Mouse (Mus musculus) cortical plate, adult 2 months (tissue): ENCODE data around the gene Tmem138.

ENCODE experiments used
- CTCF ChIP-seq: fragments of 200-500 bp; IDR thresholded peaks from 2 replicates; pipeline ENCODE4 v1.5.1; 2011; ENCODE audit warnings: mild to moderate bottlenecking, control low read depth, low read length; ENCODE audit not compliant: insufficient read depth; ENCODE audit errors: extremely low read depth
- POLR2A ChIP-seq: fragments of 200-500 bp; IDR thresholded peaks from 2 replicates; pipeline ENCODE4 v1.6.1; 2011; ENCODE audit warnings: mild to moderate bottlenecking, low read length, control low read depth; ENCODE audit not compliant: insufficient read depth; ENCODE audit errors: extremely low read depth

DNA sequence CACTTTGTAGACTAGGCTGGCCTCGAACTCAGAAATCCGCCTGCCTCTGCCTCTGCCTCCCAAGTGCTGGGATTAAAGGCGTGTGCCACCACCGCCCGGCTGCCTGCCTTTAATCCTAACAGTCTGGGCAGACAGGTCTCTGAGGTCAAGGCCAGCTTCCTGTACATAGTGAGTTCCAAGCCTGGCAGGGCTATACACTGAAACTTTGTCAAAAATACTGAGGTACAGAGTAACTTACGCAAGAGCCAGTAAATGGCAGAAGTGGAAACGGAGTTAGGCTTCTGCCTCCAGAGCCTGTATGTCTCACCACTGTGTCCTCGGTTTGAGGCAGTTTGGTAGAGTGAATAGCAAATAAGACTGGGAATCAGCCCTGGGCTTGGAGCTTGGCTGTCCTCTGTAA lies 10.1 kb upstream of the Tmem138 start:
- TF ChIP-seq POLR2A: no peak
- no peak for TF ChIP-seq CTCF
